Mouse (Mus musculus) embryonic facial prominence, embryonic 11.5 days (tissue): Measurements from ENCODE around the gene Flcn. TPM values are rescaled to one million over a fixed set of nuclear protein-coding genes. Genes with fewer than 3 reads are reported as not detected.
"Not testable (repeated sequence)": the region's sequence is repeated elsewhere in the genome, so short reads cannot be mapped to it uniquely, and the experiment has no call there.

Experiments
- ATAC-seq: fragments of 200-750 bp; cut with Nextera tagmentation; replicated peaks from 2 replicates; pipeline ENCODE4 v1.8.0; 2017; ENCODE audit warnings: low read depth; ENCODE audit not compliant: insufficient number of reproducible peaks, low FRiP score, low TSS enrichment
- DNase-seq: peaks from one replicate; pipeline ENCODE4 v3.0.0-alpha.2; 2015; ENCODE audit warnings: low spot score
- H3K27ac ChIP-seq: fragments of 300-500 bp; sonication (generic); replicated peaks from 2 replicates; pipeline ENCODE4 v1.5.1; 2014; ENCODE audit warnings: mild to moderate bottlenecking, low read depth, low read length, control low read depth
- H3K27me3 ChIP-seq: fragments of 300-500 bp; sonication (generic); 2 replicates; pipeline ENCODE4 v1.6.1; 2014; ENCODE audit warnings: mild to moderate bottlenecking, low read length, moderate library complexity, mixed read lengths; ENCODE audit not compliant: control insufficient read depth, insufficient read depth
- H3K36me3 ChIP-seq: fragments of 300-500 bp; sonication (generic); replicated peaks from 2 replicates; pipeline ENCODE4 v1.6.1; 2014; ENCODE audit warnings: low read depth, mild to moderate bottlenecking, low read length, moderate library complexity, mixed read lengths; ENCODE audit not compliant: control insufficient read depth, insufficient read depth
- H3K4me1 ChIP-seq: fragments of 300-500 bp; sonication (generic); 2 replicates; pipeline ENCODE4 v1.6.1; 2014; ENCODE audit warnings: low read length, mixed read lengths; ENCODE audit not compliant: control insufficient read depth, insufficient read depth
- H3K4me2 ChIP-seq: fragments of 300-500 bp; sonication (generic); 2 replicates; pipeline ENCODE4 v1.6.1; 2014; ENCODE audit warnings: low read depth, mild to moderate bottlenecking, control low read depth, low read length, moderate library complexity
- H3K4me3 ChIP-seq: fragments of 300-500 bp; sonication (generic); 2 replicates; pipeline ENCODE4 v1.5.1; 2014; ENCODE audit warnings: low read depth, low read length, control low read depth
- H3K9ac ChIP-seq: fragments of 300-500 bp; sonication (generic); replicated peaks from 2 replicates; pipeline ENCODE4 v1.6.1; 2014; ENCODE audit warnings: mild to moderate bottlenecking, control low read depth, low read length
- H3K9me3 ChIP-seq: fragments of 300-500 bp; sonication (generic); replicated peaks from 2 replicates; pipeline ENCODE4 v1.6.1; 2016; ENCODE audit warnings: mild to moderate bottlenecking, low read length, inconsistent platforms, mixed read lengths; ENCODE audit not compliant: control insufficient read depth
- WGBS: fragments of 180-500 bp; shearing (Covaris S2); extraction: QIAGEN DNeasy Blood & Tissue Kit; methylation state at CpG from one replicate; pipeline ENCODE4 v1.1.7; 2014; 5-methylcytosine and 5-hydroxymethylcytosine counted together
- polyA plus RNA-seq: library from polyadenylated mRNA; unstranded; fragments of >200 nt; fragmentation: Nextera tagmentation; extraction: Ambion mirVana; gene quantifications from 2 replicates; pipeline ENCODE4 v1.2.1, GENCODE M21; 2014

Flcn gene
- polyA plus RNA-seq, 1 experiment from 2014 or later = 23.9 TPM

DNA sequence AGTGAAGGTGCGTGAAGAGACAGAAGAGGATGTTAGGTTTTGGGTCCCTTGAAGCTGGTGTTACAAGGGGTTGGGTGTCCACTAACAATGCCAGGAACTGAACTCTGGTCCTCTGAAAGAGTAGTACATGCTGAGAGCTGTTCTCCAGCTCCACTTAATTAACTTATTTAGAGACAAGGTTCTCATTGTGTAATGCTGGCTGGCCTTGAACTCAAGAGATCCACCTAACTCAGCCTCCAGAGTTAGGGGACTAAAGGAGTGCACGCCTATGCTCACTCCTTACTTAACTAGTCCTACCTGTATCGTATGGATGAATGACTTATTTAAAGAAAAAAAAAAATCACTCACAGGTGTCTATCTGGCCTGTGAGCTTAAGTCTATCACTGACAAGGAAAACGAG is 28.6 kb upstream of the Flcn start:
- Histone ChIP-seq H3K27ac (no peak overlapping the region), H3K27me3 (no peaks in the 10 kb centered on the region), H3K4me2 (peak overlapping the region; percentile 64), H3K4me3 (peak overlapping the region; percentile 84), H3K9me3 (no peaks in the 10 kb centered on the region), H3K9ac (peak overlapping the region; percentile 14; the same call in 1 of the 2 replicates), H3K4me1 (no peaks in the 10 kb centered on the region), H3K36me3 (no peaks in the 10 kb centered on the region)
- DNase-seq (no peak), ATAC-seq (no peak)
- 60% methylated on average over 4 of the region's 4 CpGs for WGBS

DNA sequence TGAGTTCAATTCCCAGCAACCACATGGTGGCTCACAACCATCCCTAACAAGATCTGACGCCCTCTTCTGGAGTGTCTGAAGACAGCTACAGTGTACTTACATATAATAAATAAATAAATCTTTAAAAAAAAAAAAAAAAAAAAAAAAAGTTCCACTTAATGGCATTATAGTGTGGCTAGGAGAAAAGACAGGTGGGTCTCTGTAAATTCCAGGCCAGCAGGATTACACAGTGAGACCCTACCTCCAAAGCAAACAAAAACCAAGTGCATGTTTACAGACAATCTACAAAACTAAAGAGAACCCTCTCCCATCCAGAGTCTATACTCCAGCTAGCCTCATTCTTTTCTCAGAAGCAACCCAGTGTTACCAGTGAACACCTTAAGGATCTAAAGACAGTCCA is 28.0 kb upstream of the Flcn start:
- not testable (repeated sequence) for H3K4me1 ChIP-seq, ATAC-seq, H3K36me3 ChIP-seq, H3K9ac ChIP-seq, H3K4me3 ChIP-seq, DNase-seq, H3K27ac ChIP-seq, H3K27me3 ChIP-seq, H3K4me2 ChIP-seq, H3K9me3 ChIP-seq
- WGBS = no CpG with 5 or more reads among the region's 1 CpGs

DNA sequence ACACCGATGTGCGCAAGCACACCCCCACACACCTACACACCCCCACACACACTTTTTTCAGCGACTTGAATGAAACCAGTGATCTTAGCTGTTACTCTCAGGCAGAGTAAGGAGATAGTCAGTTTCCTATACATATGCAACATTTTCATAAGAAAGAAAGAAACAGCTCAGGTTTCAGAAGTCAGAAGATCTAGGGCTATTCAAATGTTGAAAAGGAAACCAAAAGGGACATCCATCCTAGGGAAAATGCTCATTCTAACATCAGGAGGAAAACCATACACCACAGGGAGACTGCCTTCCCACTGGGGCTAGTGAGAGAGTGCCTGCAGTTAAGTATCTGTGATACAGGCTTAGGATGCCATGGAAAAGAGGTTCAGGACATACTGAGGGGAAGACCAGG is 11.8 kb upstream of the Flcn start:
- no peak overlapping the region for H3K9ac ChIP-seq
- H3K9me3 ChIP-seq = no peaks in the 10 kb centered on the region
- H3K4me2 ChIP-seq = no peak overlapping the region
- H3K36me3 ChIP-seq = peaks cover 27% of the 10 kb centered on the region
- H3K4me3 ChIP-seq = no peak overlapping the region
- 90% methylated on average over 3 of the region's 3 CpGs for WGBS
- ATAC-seq (no peak), DNase-seq (no peak)
- H3K27ac ChIP-seq = no peak overlapping the region
- H3K27me3 ChIP-seq = no peaks in the 10 kb centered on the region
- H3K4me1 ChIP-seq = no peaks in the 10 kb centered on the region

DNA sequence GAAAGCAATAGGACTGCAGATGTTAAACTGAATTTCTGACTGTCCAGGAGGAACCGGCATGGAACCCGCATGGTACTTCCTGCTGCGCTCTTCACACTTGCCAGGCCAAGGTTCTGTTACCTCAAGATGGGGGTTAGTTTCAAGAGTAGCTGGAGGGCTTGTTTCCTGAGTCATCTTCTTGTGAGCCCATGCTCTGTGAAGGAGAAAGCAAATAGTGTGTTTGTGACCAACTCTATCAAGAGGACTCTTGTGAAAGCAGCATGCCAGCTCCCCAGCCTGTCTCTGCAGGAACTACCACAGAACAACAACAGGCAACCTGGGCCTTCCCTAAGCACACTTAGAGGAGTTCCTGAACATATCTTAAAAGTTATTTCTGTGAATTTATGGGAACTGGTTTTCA is 8.1 kb upstream of the Flcn start:
- H3K9ac ChIP-seq = no peak overlapping the region
- ATAC-seq (no peak), DNase-seq (no peak)
- 94% methylated on average over 3 of the region's 3 CpGs for WGBS
- H3K4me1 ChIP-seq = no peaks in the 10 kb centered on the region
- no peak overlapping the region for H3K4me3 ChIP-seq
- peaks cover 19% of the 10 kb centered on the region for H3K36me3 ChIP-seq
- H3K27me3 ChIP-seq = no peaks in the 10 kb centered on the region
- no peak overlapping the region for H3K4me2 ChIP-seq
- no peaks in the 10 kb centered on the region for H3K9me3 ChIP-seq
- no peak overlapping the region for H3K27ac ChIP-seq

DNA sequence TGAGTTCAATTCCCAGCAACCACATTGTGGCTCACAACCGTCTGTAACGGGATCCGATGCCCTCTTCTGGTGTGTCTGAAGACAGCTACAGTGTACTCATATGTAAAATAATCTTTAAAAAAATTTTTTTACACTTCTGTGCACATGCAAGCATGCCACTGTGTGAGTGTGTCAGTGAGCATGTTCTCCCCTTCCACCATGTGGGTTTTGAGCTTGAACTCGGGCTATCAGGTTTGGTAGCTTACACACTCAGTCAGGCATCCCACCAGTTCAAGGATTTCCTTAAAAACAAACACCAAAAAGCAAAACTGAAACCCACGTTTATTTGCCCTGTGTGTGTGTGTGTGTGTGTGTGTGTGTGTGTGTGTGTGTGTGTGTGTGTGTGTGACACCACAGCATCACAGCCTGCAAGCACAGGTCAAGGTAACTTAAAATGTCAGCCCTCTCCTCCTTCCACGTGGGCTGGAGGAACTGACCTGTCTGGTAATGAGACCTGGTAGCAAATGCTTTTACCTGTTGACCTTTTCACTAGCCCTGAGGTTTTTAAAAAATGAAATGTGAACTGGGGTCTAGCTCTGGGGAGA is 5.8 kb upstream of the Flcn start:
- Histone ChIP-seq H3K4me1 (no peaks in the 10 kb centered on the region), H3K4me2 (no peak overlapping the region), H3K27ac (no peak overlapping the region), H3K4me3 (no peak overlapping the region), H3K9ac (no peak overlapping the region), H3K27me3 (no peaks in the 10 kb centered on the region), H3K9me3 (no peaks in the 10 kb centered on the region), H3K36me3 (peaks cover 19% of the 10 kb centered on the region)
- ATAC-seq = no peak
- DNase-seq = no peak
- 85% methylated on average over 6 of the region's 6 CpGs for WGBS

DNA sequence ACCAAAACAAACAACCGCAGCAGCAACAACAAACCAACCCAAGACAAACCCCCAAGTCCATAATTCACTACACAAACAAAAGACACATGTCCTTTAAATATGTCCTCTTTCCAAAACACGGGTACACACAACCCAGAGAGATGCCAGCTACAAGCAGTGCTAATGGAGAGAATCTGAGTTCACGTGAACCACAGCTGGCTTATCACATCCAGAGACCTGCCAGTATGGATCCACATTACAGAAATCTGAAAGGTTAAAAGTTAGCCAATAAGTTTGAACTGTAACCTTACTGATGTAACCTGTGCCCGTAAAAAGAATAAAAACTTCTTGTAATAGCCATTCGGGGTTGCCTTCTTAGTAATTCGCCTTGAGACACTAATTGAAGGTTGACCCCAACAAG is 5.1 kb upstream of the Flcn start:
- WGBS = 85% methylated on average over 6 of the region's 6 CpGs
- H3K4me1 ChIP-seq = no peaks in the 10 kb centered on the region
- H3K9ac ChIP-seq = no peak overlapping the region
- no peaks in the 10 kb centered on the region for H3K9me3 ChIP-seq
- ATAC-seq (no peak), DNase-seq (no peak)
- H3K27ac ChIP-seq = no peak overlapping the region
- H3K36me3 ChIP-seq = peaks cover 14% of the 10 kb centered on the region
- no peaks in the 10 kb centered on the region for H3K27me3 ChIP-seq
- H3K4me2 ChIP-seq = no peak overlapping the region
- no peak overlapping the region for H3K4me3 ChIP-seq

DNA sequence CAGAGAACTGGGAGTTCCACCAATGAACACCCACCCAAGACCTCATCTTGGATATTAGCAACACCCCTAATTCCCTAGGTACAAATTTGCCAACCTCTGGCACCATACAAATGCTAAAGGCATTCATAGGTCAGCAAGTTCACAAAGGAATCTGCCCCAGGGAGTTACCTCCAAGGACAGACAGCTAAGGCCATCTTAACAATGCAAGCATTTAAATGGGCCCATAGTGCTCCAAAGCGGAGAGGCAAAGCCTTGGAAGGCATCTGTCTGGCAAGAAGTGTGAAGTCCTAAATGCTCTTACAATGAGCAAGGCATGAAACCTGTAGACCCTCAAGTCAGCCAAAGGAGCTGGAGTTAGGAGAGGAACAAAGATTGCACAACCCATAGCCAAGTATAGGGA is 4.5 kb upstream of the Flcn start:
- H3K9me3 ChIP-seq = no peaks in the 10 kb centered on the region
- no peak overlapping the region for H3K9ac ChIP-seq
- H3K27ac ChIP-seq = no peak overlapping the region
- DNase-seq = no peak
- H3K36me3 ChIP-seq = peaks cover 11% of the 10 kb centered on the region
- no peaks in the 10 kb centered on the region for H3K4me1 ChIP-seq
- 69% methylated on average over 1 of the region's 1 CpGs for WGBS
- no peak for ATAC-seq
- no peak overlapping the region for H3K4me2 ChIP-seq
- H3K27me3 ChIP-seq = no peaks in the 10 kb centered on the region
- no peak overlapping the region for H3K4me3 ChIP-seq

DNA sequence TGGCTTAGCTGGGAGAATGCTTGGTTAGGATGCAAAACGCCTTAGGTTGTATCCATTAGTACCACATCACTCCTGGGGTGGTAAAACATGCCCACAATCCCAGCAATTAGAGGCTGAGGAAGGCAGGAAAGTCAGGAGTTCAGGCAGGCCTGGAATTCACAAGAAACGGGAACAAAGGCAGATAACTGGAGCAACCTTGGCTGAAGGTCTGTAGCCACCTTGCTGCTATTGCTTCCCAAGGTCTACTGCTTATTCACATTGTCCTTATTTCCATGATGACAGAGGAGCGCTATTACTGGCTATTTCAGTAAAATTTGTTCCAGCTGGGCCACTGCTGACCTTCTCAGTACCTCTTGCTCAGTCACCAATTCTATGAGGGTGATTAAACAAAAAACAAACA is 3.5 kb upstream of the Flcn start:
- no peak for DNase-seq
- no peak overlapping the region for H3K9ac ChIP-seq
- H3K4me3 ChIP-seq = no peak overlapping the region
- H3K27me3 ChIP-seq = no peaks in the 10 kb centered on the region
- ATAC-seq = no peak
- 0 out of 2 replicates have a peak, but pooled peaks cover 3% of the 10 kb centered on the region for H3K4me1 ChIP-seq
- 59% methylated on average over 3 of the region's 3 CpGs for WGBS
- no peak overlapping the region for H3K4me2 ChIP-seq
- H3K36me3 ChIP-seq = peaks cover 6% of the 10 kb centered on the region
- no peak overlapping the region for H3K27ac ChIP-seq
- no peaks in the 10 kb centered on the region for H3K9me3 ChIP-seq
